Mouse (Mus musculus) liver, embryonic 16.5 days (tissue): ENCODE data around the gene Afp. TPM values are rescaled to one million over a fixed set of nuclear protein-coding genes. Genes with fewer than 3 reads are reported as not detected.

Source experiments
- ATAC-seq: fragments of 200-750 bp; cut with Nextera tagmentation; 2 replicates; pipeline ENCODE4 v1.8.0; 2017; ENCODE audit warnings: low read depth, mild to moderate bottlenecking, moderate number of reproducible peaks, moderate library complexity
- H3K27ac ChIP-seq: fragments of 300-500 bp; sonication (generic); 2 replicates; pipeline ENCODE4 v1.5.1; 2014; ENCODE audit warnings: mild to moderate bottlenecking, low read length
- H3K27me3 ChIP-seq: fragments of 300-500 bp; sonication (generic); 2 replicates; pipeline ENCODE4 v1.6.1; 2014; ENCODE audit warnings: low read depth, low read length, mixed read lengths; ENCODE audit not compliant: control insufficient read depth, insufficient read depth
- H3K36me3 ChIP-seq: fragments of 300-500 bp; sonication (generic); 2 replicates; pipeline ENCODE4 v1.6.1; 2014; ENCODE audit warnings: mild to moderate bottlenecking; ENCODE audit not compliant: control insufficient read depth, insufficient read depth
- H3K4me1 ChIP-seq: fragments of 300-500 bp; sonication (generic); 2 replicates; pipeline ENCODE4 v1.6.1; 2014; ENCODE audit warnings: low read depth, low read length, mixed read lengths; ENCODE audit not compliant: control insufficient read depth
- H3K4me2 ChIP-seq: fragments of 300-500 bp; sonication (generic); 2 replicates; pipeline ENCODE4 v1.6.1; 2014; ENCODE audit warnings: low read depth, low read length, mixed read lengths
- H3K4me3 ChIP-seq: fragments of 300-500 bp; sonication (generic); 2 replicates; pipeline ENCODE4 v1.5.1; 2014; ENCODE audit warnings: low read depth, mild to moderate bottlenecking, low read length
- H3K9ac ChIP-seq: fragments of 300-500 bp; sonication (generic); 2 replicates; pipeline ENCODE4 v1.6.1; 2014; ENCODE audit warnings: low read depth, low read length
- H3K9me3 ChIP-seq: fragments of 300-500 bp; sonication (generic); replicated peaks from 2 replicates; pipeline ENCODE4 v1.6.1; 2016; ENCODE audit warnings: low read length; ENCODE audit not compliant: control insufficient read depth
- WGBS: fragments of 180-500 bp; shearing (Covaris S2); extraction: QIAGEN DNeasy Blood & Tissue Kit; methylation state at CpG from one replicate; pipeline ENCODE4 v1.1.7; 2014; ENCODE audit not compliant: insufficient replicate concordance; 5-methylcytosine and 5-hydroxymethylcytosine counted together
- polyA plus RNA-seq: library from polyadenylated mRNA; unstranded; fragments of >200 nt; fragmentation: Nextera tagmentation; extraction: Ambion mirVana; gene quantifications from 2 replicates; pipeline ENCODE4 v1.2.1, GENCODE M21; 2015

The Afp gene
- polyA plus RNA-seq, 1 experiment from 2014 or later: 15,904 TPM

GRCm38 (mm10) chr5:90515561-90515960 lies 25.0 kb downstream of the Afp start:
- no peaks in the 10 kb centered on the region for H3K9me3 ChIP-seq
- H3K4me2 ChIP-seq: no peak overlapping the region
- no peak overlapping the region for H3K27ac ChIP-seq
- WGBS: 59% methylated on average over 6 of the region's 6 CpGs
- H3K4me1 ChIP-seq: no peaks in the 10 kb centered on the region
- no peaks in the 10 kb centered on the region for H3K27me3 ChIP-seq
- H3K4me3 ChIP-seq: no peak overlapping the region
- no peak overlapping the region for H3K9ac ChIP-seq
- no peaks in the 10 kb centered on the region for H3K36me3 ChIP-seq
- ATAC-seq: no peak

DNA sequence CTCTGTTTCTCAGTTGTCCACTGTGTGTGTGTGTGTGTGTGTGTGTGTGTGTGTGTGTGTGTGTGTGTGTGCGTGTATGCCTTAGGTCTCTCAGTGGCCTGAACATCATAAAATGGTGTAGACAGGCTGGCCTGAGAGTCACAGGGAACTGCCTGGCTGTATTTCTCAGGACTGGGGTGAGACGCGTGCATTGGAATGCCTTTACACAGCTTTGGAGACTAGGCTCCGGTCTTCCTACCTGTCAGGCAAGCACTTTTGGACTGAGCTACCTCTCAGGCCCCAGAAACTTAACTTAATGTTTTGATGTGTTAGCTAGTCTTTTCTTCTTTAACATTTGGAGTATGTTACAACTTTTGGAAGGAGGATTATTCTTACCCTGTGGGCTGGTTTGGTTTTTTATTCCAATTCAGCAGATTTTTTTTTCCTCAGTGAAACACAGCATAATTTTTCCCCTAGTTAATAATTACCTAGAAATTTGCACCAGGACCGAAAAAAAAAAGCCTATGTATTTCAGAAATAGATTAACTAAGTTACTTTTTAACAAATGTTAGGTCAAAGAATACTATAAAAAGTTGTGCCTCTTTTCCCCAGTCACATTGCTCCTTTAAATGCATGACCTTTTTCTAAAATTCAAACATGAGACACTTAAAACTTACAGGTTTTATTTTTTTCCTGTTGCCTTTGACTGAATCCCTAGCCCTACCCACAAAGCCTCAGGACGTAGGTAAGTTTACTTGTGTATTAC lies 28.0 kb downstream of the Afp start, which contains the start of gene Afm:
TSS of gene Afm (plus strand) at position 577 of the 745 bp plus-strand sequence.
- Histone ChIP-seq H3K27ac (no peak within 1 kb of the TSS), H3K4me1 (no peaks in the 10 kb centered on the region), H3K36me3 (no peaks in the 10 kb centered on the region), H3K9ac (no peak within 1 kb of the TSS), H3K4me2 (peak within 1 kb of the TSS; percentile 36; the same call in 1 of the 2 replicates), H3K27me3 (no peaks in the 10 kb centered on the region), H3K4me3 (no peak within 1 kb of the TSS; the same call in 1 of the 2 replicates), H3K9me3 (no peaks in the 10 kb centered on the region)
- ATAC-seq: peak; percentile 51; the same call in 1 of the 2 replicates
- WGBS: 54% methylated on average over 6 of the region's 6 CpGs

GRCm38 (mm10) chr5:90551191-90551590 lies 60.7 kb downstream of the Afp start:
- H3K27me3 ChIP-seq: no peaks in the 10 kb centered on the region
- H3K36me3 ChIP-seq: no peaks in the 10 kb centered on the region
- no peak overlapping the region for H3K4me3 ChIP-seq
- H3K27ac ChIP-seq: no peak overlapping the region
- no peak overlapping the region for H3K4me2 ChIP-seq
- no peak overlapping the region for H3K9ac ChIP-seq
- no peaks in the 10 kb centered on the region for H3K9me3 ChIP-seq
- no peaks in the 10 kb centered on the region for H3K4me1 ChIP-seq
- 57% methylated on average over 8 of the region's 8 CpGs for WGBS
- ATAC-seq: no peak

- no peaks in the 10 kb centered on the region for H3K36me3 ChIP-seq
- no peak overlapping the region for H3K4me2 ChIP-seq
- no peaks in the 10 kb centered on the region for H3K4me1 ChIP-seq
- H3K27ac ChIP-seq: no peak overlapping the region
- WGBS: 36% methylated on average over 3 of the region's 3 CpGs
- no peaks in the 10 kb centered on the region for H3K27me3 ChIP-seq
- ATAC-seq: no peak
- H3K9me3 ChIP-seq: no peaks in the 10 kb centered on the region
- no peak overlapping the region for H3K9ac ChIP-seq
- H3K4me3 ChIP-seq: no peak overlapping the region
These were observed 65.5 kb downstream of the Afp start for GRCm38 (mm10) chr5:90556052-90556451.

Other genes starting within 250 kb of the Afp start
- gene Ankrd17, start 124.2 kb upstream of the Afp start, polyA plus RNA-seq: 7.8 and 8.2 TPM in 2 replicates
- gene Gm9958, start 123.5 kb upstream of the Afp start, polyA plus RNA-seq: 1.5 and 1.8 TPM in 2 replicates
- 7,404 and 8,768 TPM in 2 replicates for gene Alb, start 29.8 kb upstream of the Afp start, polyA plus RNA-seq
- gene Afm, start 28.2 kb downstream of the Afp start, polyA plus RNA-seq: 34.3 and 34.6 TPM in 2 replicates
- 1.5 and 1.8 TPM in 2 replicates for gene 5830473C10Rik, start 70.4 kb downstream of the Afp start, polyA plus RNA-seq
- 5.8 and 6.7 TPM in 2 replicates for gene Rassf6, start 149.9 kb downstream of the Afp start, polyA plus RNA-seq